In genomic region chr17:53688321-53688720, GRCm38 (mm10) we compare ENCODE assay signal across 9 mouse cellular contexts. TPM values are rescaled to one million over a fixed set of nuclear protein-coding genes. Genes with fewer than 3 reads are reported as not detected.
A peak's percentile ranks its signal among the peaks of the same experiment; 100 is the strongest.
DNase-seq lines count a peak whose midpoint lies in the region; ATAC-seq lines count a peak whose summit lies in the region.
"Had no signal": no experiment of that assay in that cellular context is flagged by ENCODE, and none has a peak within 500 bp of the region (broad histone marks: within the 10 kb centered on the region; RNA-seq: fewer than 3 reads in every experiment).

No protein-coding gene starts in this region.

- no peaks in the 10 kb centered on the region for H3K9me3 ChIP-seq in kidney, embryonic 16.5 days (ENCODE audit: low read length)
- no peaks in the 10 kb centered on the region for H3K9me3 ChIP-seq in hindbrain, embryonic 16.5 days (ENCODE audit: control insufficient read depth, low read length)
- no peaks in the 10 kb centered on the region for H3K9me3 ChIP-seq in midbrain, embryonic 15.5 days

- no peaks in the 10 kb centered on the region for H3K27me3 ChIP-seq in kidney, embryonic 16.5 days (ENCODE audit: insufficient read depth, low read length)
- no peaks in the 10 kb centered on the region for H3K27me3 ChIP-seq in hindbrain, embryonic 16.5 days (replicated peaks; ENCODE audit: control insufficient read depth, insufficient read depth, low read length)
- H3K27me3 ChIP-seq in midbrain, embryonic 15.5 days (replicated peaks): no peaks in the 10 kb centered on the region

- H3K9ac ChIP-seq in kidney, embryonic 16.5 days (replicated peaks; ENCODE audit: low read length): peak overlapping the region; percentile 80
- no peak overlapping the region for H3K9ac ChIP-seq in hindbrain, embryonic 16.5 days (ENCODE audit: low read depth, low read length)
- no peak overlapping the region for H3K9ac ChIP-seq in midbrain, embryonic 15.5 days

- H3K4me1 ChIP-seq in kidney, embryonic 16.5 days (ENCODE audit: insufficient read depth, low read length): peaks cover 5% of the 10 kb centered on the region; the same call in 1 of the 2 replicates
- H3K4me1 ChIP-seq in hindbrain, embryonic 16.5 days (ENCODE audit: control insufficient read depth, insufficient read depth, low read depth, low read length): peaks cover 7% of the 10 kb centered on the region
- peaks cover 13% of the 10 kb centered on the region for H3K4me1 ChIP-seq in midbrain, embryonic 15.5 days

- peak overlapping the region; percentile 66 for H3K4me2 ChIP-seq in kidney, embryonic 16.5 days (replicated peaks; ENCODE audit: low read depth, low read length)
- H3K4me2 ChIP-seq in hindbrain, embryonic 16.5 days (ENCODE audit: low read length): peak overlapping the region; percentile 88
- H3K4me2 ChIP-seq in midbrain, embryonic 15.5 days: peak overlapping the region; percentile 90

- no peak overlapping the region for H3K27ac ChIP-seq in kidney, embryonic 16.5 days (ENCODE audit: low read length)
- H3K27ac ChIP-seq in hindbrain, embryonic 16.5 days (ENCODE audit: low read depth, low read length): no peak overlapping the region
- H3K27ac ChIP-seq in midbrain, embryonic 15.5 days: no peak overlapping the region

- peak overlapping the region; percentile 79 for H3K4me3 ChIP-seq in kidney, embryonic 16.5 days (ENCODE audit: low read length)
- peak overlapping the region; percentile 61 for H3K4me3 ChIP-seq in hindbrain, embryonic 16.5 days (ENCODE audit: low read length)
- H3K4me3 ChIP-seq in midbrain, embryonic 15.5 days: peak overlapping the region; percentile 53

- peaks cover 21% of the 10 kb centered on the region for H3K36me3 ChIP-seq in kidney, embryonic 16.5 days (ENCODE audit: insufficient read depth, low read length)
- H3K36me3 ChIP-seq in hindbrain, embryonic 16.5 days (ENCODE audit: control insufficient read depth, insufficient read depth, low read length): no peaks in the 10 kb centered on the region
- H3K36me3 ChIP-seq in midbrain, embryonic 15.5 days (replicated peaks): no peaks in the 10 kb centered on the region

- DNase-seq in kidney, adult 18-20 months: no peak
- DNase-seq in c-Kit-negative CD71-positive TER-119-positive erythroid progenitor cells, embryonic 14.5 days (ENCODE audit: low read depth, low spot score): peak; percentile 25
- no peak for DNase-seq in left cerebral cortex, postnatal 25 days (ENCODE audit: low spot score in 2 of 2)
- DNase-seq in layer of hippocampus, adult 11-12 months (ENCODE audit: low spot score): no peak
- no peak for DNase-seq in left cerebral cortex, adult 8-10 months (ENCODE audit: low spot score in 2 of 2)
- DNase-seq: thymus, postnatal 36 days had no signal

- WGBS in kidney, embryonic 16.5 days: 7% methylated on average over 1 of the region's 1 CpGs
- 19% methylated on average over 1 of the region's 1 CpGs for WGBS in hindbrain, embryonic 16.5 days
- WGBS in midbrain, embryonic 15.5 days: 10% methylated on average over 1 of the region's 1 CpGs

- intact Hi-C loops in left cerebral cortex, postnatal 25 days (cut with DNase I): no loop called here

- ATAC-seq in kidney, embryonic 16.5 days (ENCODE audit: low FRiP score, low TSS enrichment): no peak
- ATAC-seq in hindbrain, embryonic 16.5 days: no peak
- no peak for ATAC-seq in midbrain, embryonic 15.5 days (replicated peaks)

RNA-seq across cellular contexts. Expression of gene Sgo1, which starts 0.8 kb away (rescaled TPM):
- 32.2 and 33.8 TPM in 2 replicates for polyA plus RNA-seq in kidney, embryonic 16.5 days (2015; fragmentation: Nextera tagmentation; extraction: Ambion mirVana)
- polyA plus RNA-seq in hindbrain, embryonic 16.5 days (2015; fragmentation: Nextera tagmentation; extraction: Ambion mirVana): 5.8 and 6.4 TPM in 2 replicates
- polyA plus RNA-seq in midbrain, embryonic 15.5 days (2015; fragmentation: Nextera tagmentation; extraction: Ambion mirVana): 4.1 and 4.7 TPM in 2 replicates
- total RNA-seq in left cerebral cortex, postnatal 25 days (2021): under 1 TPM; 0.14 to 0.44 TPM
- under 1 TPM; 0.11 to 0.19 (median 0.15) TPM for total RNA-seq in left cerebral cortex, adult 8-10 months (2022)
